Mouse (Mus musculus): ENCODE results near the gene Adssl1. TPM values are rescaled to one million over a fixed set of nuclear protein-coding genes. Genes with fewer than 3 reads are reported as not detected.

The Adssl1 gene
- polyA plus RNA-seq, 1 experiment, result 44.6 TPM

- peak overlapping the region; percentile 90 for H3K27ac ChIP-seq (ENCODE audit: insufficient read depth, low read length)
- no peak for TF ChIP-seq POLR2A (IDR thresholded peaks at IDR 0.05; ENCODE audit: extremely low read depth, insufficient read depth, low read length)
- peaks cover 6% of the 10 kb centered on the region; the same call in 1 of the 2 replicates for H3K4me1 ChIP-seq (ENCODE audit: control insufficient read depth, insufficient read depth, low read length)
- H3K4me3 ChIP-seq (ENCODE audit: insufficient read depth, low read length), result peak overlapping the region; percentile 49; the same call in 1 of the 2 replicates
These were observed 712 bp upstream of the Adssl1 start for GRCm38 (mm10) chr12:112618981-112619685.

GRCm38 (mm10) chr12:112620354-112621061 lies 663 bp downstream of the Adssl1 start:
- Histone ChIP-seq H3K4me3 (ENCODE audit: insufficient read depth, low read length) (peak overlapping the region; percentile 49), H3K4me1 (ENCODE audit: control insufficient read depth, insufficient read depth, low read length) (peaks cover 6% of the 10 kb centered on the region; the same call in 1 of the 2 replicates), H3K27ac (ENCODE audit: insufficient read depth, low read length) (peak overlapping the region; percentile 90)
- TF ChIP-seq POLR2A (IDR thresholded peaks at IDR 0.05; ENCODE audit: extremely low read depth, insufficient read depth, low read length) (no peak), CTCF (IDR thresholded peaks at IDR 0.05; ENCODE audit: extremely low read depth, insufficient read depth, low read length) (no peak)

- H3K4me3 ChIP-seq (ENCODE audit: insufficient read depth, low read length), result no peak overlapping the region
- peaks cover 6% of the 10 kb centered on the region; the same call in 1 of the 2 replicates for H3K4me1 ChIP-seq (ENCODE audit: control insufficient read depth, insufficient read depth, low read length)
- no peak overlapping the region for H3K27ac ChIP-seq (ENCODE audit: insufficient read depth, low read length)
- TF ChIP-seq CTCF (IDR thresholded peaks at IDR 0.05; ENCODE audit: extremely low read depth, insufficient read depth, low read length), result no peak
- no peak for TF ChIP-seq POLR2A (IDR thresholded peaks at IDR 0.05; ENCODE audit: extremely low read depth, insufficient read depth, low read length)
These were observed 2.1 kb downstream of the Adssl1 start for GRCm38 (mm10) chr12:112621900-112622299.

- TF ChIP-seq POLR2A (IDR thresholded peaks at IDR 0.05; ENCODE audit: extremely low read depth, insufficient read depth, low read length) (no peak), CTCF (IDR thresholded peaks at IDR 0.05; ENCODE audit: extremely low read depth, insufficient read depth, low read length) (peak; percentile 88)
- H3K27ac ChIP-seq (ENCODE audit: insufficient read depth, low read length), result no peak overlapping the region
These were observed 3.9 kb downstream of the Adssl1 start for GRCm38 (mm10) chr12:112623742-112624141.

GRCm38 (mm10) chr12:112625700-112626099 lies 5.9 kb downstream of the Adssl1 start:
- Histone ChIP-seq H3K4me1 (ENCODE audit: control insufficient read depth, insufficient read depth, low read length) (no peaks in the 10 kb centered on the region), H3K27ac (ENCODE audit: insufficient read depth, low read length) (no peak overlapping the region), H3K4me3 (ENCODE audit: insufficient read depth, low read length) (no peak overlapping the region)
- no peak for TF ChIP-seq CTCF (IDR thresholded peaks at IDR 0.05; ENCODE audit: extremely low read depth, insufficient read depth, low read length)
- TF ChIP-seq POLR2A (IDR thresholded peaks at IDR 0.05; ENCODE audit: extremely low read depth, insufficient read depth, low read length), result no peak

More at GRCm38 (mm10) chr12:112623742-112624141, 3.9 kb downstream of the Adssl1 start:
- H3K4me1 ChIP-seq (ENCODE audit: control insufficient read depth, insufficient read depth, low read length), result peaks cover 2% of the 10 kb centered on the region; the same call in 1 of the 2 replicates
- H3K4me3 ChIP-seq (ENCODE audit: insufficient read depth, low read length), result no peak overlapping the region

GRCm38 (mm10) chr12:112626455-112626854 lies 6.6 kb downstream of the Adssl1 start:
- Histone ChIP-seq H3K27ac (ENCODE audit: insufficient read depth, low read length) (no peak overlapping the region), H3K4me3 (ENCODE audit: insufficient read depth, low read length) (no peak overlapping the region), H3K4me1 (ENCODE audit: control insufficient read depth, insufficient read depth, low read length) (no peaks in the 10 kb centered on the region)
- TF ChIP-seq CTCF (IDR thresholded peaks at IDR 0.05; ENCODE audit: extremely low read depth, insufficient read depth, low read length) (no peak), POLR2A (IDR thresholded peaks at IDR 0.05; ENCODE audit: extremely low read depth, insufficient read depth, low read length) (no peak)

GRCm38 (mm10) chr12:112627097-112627881 lies 7.4 kb downstream of the Adssl1 start:
- Histone ChIP-seq H3K4me3 (ENCODE audit: insufficient read depth, low read length) (no peak overlapping the region), H3K27ac (ENCODE audit: insufficient read depth, low read length) (no peak overlapping the region)
- TF ChIP-seq CTCF (IDR thresholded peaks at IDR 0.05; ENCODE audit: extremely low read depth, insufficient read depth, low read length) (peak; percentile 51), POLR2A (IDR thresholded peaks at IDR 0.05; ENCODE audit: extremely low read depth, insufficient read depth, low read length) (no peak)

DNA sequence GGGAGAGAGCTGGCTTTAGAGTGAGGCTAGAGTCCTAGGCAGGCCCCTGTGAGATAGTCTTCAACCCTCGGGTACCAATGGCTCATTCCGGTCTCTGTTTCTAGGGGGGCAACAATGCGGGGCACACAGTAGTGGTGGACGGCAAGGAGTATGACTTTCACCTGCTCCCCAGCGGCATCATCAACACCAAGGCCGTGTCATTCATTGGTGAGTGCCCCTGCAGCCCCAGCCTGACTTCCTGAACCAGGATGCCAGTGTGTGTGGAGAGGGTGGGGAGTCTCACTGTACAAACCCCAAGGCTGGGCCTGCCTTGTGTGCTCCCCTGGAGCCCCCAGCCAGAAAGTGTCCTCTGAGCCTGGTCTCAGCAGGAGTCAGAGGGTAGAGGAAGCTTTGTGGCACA lies 8.4 kb downstream of the Adssl1 start:
- Histone ChIP-seq H3K4me3 (ENCODE audit: insufficient read depth, low read length) (no peak overlapping the region), H3K4me1 (ENCODE audit: control insufficient read depth, insufficient read depth, low read length) (no peaks in the 10 kb centered on the region), H3K27ac (ENCODE audit: insufficient read depth, low read length) (no peak overlapping the region)
- TF ChIP-seq CTCF (IDR thresholded peaks at IDR 0.05; ENCODE audit: extremely low read depth, insufficient read depth, low read length), result no peak
- no peak for TF ChIP-seq POLR2A (IDR thresholded peaks at IDR 0.05; ENCODE audit: extremely low read depth, insufficient read depth, low read length)

More at GRCm38 (mm10) chr12:112627097-112627881, 7.4 kb downstream of the Adssl1 start:
- no peaks in the 10 kb centered on the region for H3K4me1 ChIP-seq (ENCODE audit: control insufficient read depth, insufficient read depth, low read length)

Measured in cortical plate, adult 2 months (tissue).